Mouse (Mus musculus): Measurements from ENCODE around the gene Pla2g5.
"Not testable (repeated sequence)": the region's sequence is repeated elsewhere in the genome, so short reads cannot be mapped to it uniquely, and the experiment has no call there.

Pla2g5 gene

DNA sequence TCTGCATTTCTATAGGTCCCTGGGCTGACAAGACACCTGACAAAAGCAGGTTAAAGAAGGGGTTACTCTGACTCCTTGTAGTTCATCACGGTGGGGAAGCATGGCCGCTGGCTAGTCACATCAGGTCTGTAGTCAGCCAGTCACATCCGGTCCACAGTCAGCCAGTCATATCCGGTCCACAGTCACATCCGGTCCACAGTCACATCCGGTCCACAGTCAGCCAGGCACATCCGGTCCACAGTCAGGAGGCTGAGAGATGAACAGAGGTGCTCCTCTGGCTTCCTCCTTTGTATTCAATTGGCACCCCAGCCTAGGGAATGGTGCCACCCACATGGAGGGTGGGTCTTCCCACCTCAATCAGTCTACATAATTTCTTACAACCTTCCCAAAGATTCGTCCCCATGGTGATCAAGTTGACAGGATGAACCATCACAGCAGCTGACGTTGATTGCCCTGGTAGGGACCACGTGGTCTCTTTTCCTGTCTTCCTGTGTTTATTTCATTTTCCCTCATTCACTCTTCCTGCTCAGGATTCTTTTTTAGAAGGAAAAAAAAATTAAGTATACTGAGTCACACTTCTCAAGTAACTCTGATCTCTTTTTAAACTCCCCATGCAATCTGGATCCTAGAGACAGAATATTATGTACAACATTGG is at the start of gene Pla2g5:
Gene Pla2g5 (minus strand): TSS at position 139 of the 655 bp plus-strand sequence.
- no peak for DNase-seq (ENCODE audit: low spot score in 2 of 2)

DNA sequence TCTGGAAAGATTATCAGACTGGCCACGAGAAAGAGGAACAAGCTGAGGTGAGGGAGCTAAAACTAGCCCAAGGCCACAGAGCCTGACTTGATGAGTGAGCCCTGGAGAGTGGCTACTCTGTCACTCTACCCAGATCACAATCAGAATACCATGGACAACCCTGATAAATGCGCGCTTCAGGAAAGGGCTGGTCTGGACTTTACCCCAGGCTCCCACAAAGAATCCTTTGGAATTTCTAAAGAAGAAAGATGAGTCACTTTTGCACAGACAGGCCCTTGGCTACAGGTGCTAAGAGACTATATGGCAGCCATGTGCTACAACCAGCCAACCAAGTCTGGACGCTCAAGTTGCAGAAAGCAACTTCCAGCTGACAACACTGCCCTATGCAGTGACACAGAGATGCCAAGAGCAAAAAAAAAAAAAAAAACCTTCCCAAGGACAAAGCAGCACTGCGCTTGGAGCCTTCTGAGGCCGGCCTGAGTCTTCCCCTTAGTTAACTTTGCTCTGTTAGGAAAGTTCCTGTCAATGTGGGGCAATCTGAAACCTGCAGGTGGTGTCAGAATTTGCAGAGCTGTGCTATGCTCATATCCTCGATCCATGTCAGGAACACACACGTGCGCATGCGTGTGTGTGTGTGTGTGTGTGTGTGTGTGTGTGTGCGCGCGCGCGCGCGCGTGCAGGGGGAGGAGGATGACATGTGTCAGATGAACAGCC is 42.5 kb upstream of the Pla2g5 start:
- DNase-seq (ENCODE audit: low spot score in 2 of 2): no peak

- DNase-seq (ENCODE audit: low spot score in 2 of 2): no peak
Measured at GRCm38 (mm10) chr4:138899361-138899760, 36.1 kb upstream of the Pla2g5 start.

DNA sequence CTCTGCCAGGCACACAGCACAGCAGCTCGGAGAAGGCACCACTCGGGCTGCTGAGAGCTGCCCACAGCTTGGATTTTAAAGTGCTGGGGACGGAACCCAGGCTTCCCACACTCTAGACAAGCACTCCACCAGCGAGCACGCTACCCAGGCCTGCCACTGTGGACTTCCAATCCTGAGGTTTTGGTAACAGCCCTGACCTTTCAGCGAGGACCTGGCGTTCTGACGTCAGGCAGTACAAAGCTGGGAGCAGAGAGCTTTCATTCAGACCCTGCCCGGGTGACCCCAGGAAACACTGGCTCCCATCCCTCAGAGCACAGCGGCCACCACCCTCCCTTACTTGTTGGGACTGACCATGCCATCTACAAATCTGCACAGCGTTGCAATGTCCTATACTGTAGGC is 30.5 kb upstream of the Pla2g5 start:
- DNase-seq (ENCODE audit: low spot score in 2 of 2): not testable (repeated sequence)

GRCm38 (mm10) chr4:138892655-138893054 is 29.4 kb upstream of the Pla2g5 start:
- DNase-seq (ENCODE audit: low spot score in 2 of 2): no peak

GRCm38 (mm10) chr4:138889635-138890034 is 26.4 kb upstream of the Pla2g5 start:
- DNase-seq (ENCODE audit: low spot score in 2 of 2): no peak

GRCm38 (mm10) chr4:138889165-138889564 is 25.9 kb upstream of the Pla2g5 start:
- no peak for DNase-seq (ENCODE audit: low spot score in 2 of 2)

DNA sequence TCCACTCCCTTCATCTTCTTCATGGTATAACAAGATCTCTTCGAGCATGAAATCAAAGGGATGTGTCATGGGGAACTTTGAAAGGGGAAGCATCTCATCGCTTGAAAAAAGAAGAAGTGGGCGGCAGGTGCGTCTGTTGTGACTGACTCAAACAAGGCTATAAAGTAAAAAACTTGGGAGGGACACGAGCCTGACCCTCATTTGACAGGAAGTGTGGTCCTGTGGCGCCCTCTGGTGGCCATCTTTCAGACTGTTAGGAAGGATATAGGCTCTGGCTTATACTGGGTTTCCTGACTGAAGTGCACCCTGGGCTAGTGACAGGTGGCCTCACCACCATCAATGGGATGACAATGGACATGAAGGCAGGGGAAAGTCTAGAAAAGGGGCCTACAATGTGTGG is 21.0 kb upstream of the Pla2g5 start:
- DNase-seq (ENCODE audit: low spot score in 2 of 2): peak; percentile 76 to 87

- DNase-seq (ENCODE audit: low spot score in 2 of 2): no peak
Measured at GRCm38 (mm10) chr4:138882179-138882578, 18.9 kb upstream of the Pla2g5 start.

- DNase-seq (ENCODE audit: low spot score in 2 of 2): no peak
Measured at GRCm38 (mm10) chr4:138880811-138881584, 17.7 kb upstream of the Pla2g5 start.

DNA sequence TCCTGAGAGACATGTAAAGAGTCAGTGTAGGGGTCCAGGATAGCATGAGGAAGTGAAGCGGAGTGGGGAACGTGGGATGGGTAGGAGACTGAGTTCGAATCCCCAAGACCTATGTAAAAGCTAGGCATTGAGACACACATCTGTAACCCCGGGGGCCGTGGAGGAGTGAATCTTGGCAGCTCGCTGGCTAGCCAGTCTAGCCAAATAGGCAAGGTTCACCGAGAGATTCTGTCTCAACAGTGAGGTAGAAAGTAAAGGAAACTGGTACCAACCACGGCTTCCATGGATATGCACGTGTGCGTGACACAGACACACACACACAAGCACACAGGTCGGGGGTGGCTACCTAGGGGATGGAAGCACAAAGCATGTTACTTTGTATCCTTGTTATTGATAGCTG is 16.5 kb upstream of the Pla2g5 start:
- no peak for DNase-seq (ENCODE audit: low spot score in 2 of 2)

DNA sequence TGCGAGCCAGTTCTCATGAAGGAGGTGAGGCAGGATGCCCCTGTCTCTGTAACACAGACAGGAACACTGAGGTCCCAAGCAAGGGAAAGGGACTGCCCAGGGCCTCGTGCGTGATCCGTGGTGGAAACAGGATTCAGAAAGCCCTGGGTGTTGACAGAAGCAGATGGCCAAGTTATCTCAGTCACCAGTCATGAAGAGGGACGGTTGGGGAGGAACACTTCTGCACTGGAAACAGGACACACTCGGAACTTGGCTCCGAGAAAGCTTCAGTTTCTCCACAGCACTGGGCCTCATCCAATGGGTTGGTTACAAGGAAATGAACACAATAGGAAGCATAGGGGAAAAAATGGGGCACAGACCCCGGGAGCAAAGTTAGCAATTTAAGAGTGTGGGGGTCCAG is 15.5 kb upstream of the Pla2g5 start:
- no peak for DNase-seq (ENCODE audit: low spot score in 2 of 2)

DNA sequence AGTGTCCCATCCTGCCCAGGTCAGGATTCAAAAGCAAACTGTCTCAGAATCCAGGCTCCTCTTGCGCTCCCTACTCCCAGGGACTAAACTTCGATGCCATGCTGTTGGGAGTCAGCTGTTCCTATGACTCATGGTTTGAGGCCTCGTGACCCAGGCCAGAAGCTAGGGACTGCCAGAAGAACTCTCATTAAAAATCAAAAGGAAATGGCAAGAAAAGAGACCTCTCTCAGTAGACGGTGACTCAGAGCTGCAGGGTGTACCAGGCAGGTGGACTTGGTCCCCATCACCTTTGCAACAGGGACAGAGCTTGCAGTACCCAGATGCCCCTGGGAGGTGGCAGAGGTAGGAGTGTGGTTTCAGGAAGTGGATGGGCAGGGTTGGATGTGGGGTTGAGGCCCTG is 14.4 kb upstream of the Pla2g5 start, which contains the start of gene Pla2g2e:
Gene Pla2g2e (plus strand): TSS at position 212 of the 400 bp plus-strand sequence.
- DNase-seq (ENCODE audit: low spot score in 2 of 2): no peak

DNA sequence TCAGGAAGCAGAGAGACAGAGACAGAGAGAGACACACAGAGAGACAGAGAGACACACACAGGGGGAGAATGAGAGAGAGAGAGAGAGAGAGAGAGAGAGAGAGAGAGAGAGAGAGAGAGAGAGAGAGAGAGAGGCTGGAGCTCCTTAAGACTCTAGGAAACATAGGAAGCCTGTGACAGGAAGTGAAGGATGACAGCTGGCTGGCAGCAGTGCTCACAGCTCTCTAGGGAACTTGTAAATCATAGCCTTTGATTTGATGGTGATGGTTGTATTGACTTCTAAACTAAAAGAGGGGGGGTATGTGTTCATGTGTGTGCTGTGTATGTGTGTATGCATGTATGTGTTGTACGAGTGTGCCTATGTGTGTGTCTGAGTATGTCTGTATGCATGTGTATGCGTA is 12.7 kb upstream of the Pla2g5 start:
- no peak for DNase-seq (ENCODE audit: low spot score in 2 of 2)

DNA sequence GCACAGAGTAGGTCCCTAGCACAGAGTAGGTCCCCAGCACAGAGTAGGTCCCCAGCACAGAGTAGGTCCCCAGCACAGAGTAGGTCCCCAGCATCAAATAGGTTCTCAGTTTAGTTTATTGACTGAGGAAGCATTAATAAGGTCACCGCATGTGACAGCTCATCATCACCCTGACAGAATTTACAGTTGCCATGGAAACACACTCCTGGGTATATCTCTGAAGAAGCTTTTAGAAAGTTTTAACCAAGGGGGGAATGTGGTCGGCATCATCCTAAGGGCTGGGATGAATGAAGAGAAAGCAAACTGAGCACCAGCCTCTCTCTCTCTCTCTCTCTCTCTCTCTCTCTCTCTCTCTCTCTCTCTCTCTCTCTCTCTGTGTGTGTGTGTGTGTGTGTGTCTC is 12.0 kb upstream of the Pla2g5 start:
- not testable (repeated sequence) for DNase-seq (ENCODE audit: low spot score in 2 of 2)

DNA sequence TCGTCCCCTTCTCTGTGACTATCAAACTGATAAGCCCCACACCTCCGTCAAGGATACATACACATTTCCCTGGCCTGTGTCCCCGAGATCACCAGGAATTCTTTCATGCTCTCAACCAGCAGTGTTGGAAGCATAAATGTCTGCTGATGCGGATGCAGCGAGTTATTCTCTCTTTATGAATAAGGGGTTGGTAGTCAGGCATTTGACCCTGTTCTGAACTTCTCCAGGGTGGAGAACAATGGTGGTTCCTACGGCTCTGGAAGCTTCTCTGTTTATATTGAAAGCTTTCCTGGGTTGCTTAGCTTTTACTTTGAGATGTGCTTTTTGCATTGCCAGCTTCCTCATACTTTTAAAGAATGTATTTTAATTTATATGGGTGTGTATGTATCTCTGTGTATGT is 10.6 kb upstream of the Pla2g5 start, which contains the start of gene Gm13030:
Gene Gm13030 (minus strand): TSS at position 101 of the 400 bp plus-strand sequence.
- DNase-seq (ENCODE audit: low spot score in 2 of 2): no peak

DNA sequence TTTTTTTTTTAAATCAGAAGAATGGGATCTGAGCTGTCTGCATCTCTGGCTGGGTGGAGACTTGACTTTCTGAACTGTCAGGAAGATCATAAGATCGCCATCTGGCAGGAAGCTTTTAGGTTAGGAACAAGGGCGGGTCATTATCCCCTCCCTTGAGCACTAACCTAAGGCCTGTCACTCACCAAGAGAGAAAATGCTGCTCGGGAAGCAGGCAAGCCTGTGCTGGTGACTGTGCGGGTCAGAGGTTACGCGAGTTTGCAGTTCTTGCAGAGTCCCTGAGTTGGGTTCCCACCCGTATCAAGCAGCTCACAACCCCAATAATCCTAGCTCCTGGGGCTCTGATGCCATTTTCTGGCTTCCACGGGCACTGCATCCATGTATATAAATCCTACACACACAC is 5.4 kb upstream of the Pla2g5 start:
- DNase-seq (ENCODE audit: low spot score in 2 of 2): no peak

DNA sequence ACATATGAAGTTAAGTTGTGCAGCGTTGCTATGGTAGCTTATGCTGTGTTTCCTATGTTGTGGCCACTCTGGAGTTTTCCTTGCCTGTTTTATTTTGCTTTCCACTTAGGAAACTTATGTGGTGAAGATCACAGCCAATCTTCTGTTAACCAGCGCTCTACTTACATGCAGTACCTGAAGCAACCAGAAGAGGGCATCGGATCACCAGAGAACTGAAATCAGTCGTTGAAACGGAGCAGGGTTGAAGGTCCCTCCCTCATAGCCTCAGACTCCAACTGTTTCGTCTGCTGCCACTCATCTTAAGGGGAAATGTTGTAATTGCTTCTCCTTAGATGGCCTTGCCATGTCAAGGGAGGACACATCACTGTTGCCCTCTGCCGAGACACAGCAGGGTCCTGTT is 3.1 kb upstream of the Pla2g5 start:
- DNase-seq (ENCODE audit: low spot score in 2 of 2): peak; percentile 49 to 63

DNA sequence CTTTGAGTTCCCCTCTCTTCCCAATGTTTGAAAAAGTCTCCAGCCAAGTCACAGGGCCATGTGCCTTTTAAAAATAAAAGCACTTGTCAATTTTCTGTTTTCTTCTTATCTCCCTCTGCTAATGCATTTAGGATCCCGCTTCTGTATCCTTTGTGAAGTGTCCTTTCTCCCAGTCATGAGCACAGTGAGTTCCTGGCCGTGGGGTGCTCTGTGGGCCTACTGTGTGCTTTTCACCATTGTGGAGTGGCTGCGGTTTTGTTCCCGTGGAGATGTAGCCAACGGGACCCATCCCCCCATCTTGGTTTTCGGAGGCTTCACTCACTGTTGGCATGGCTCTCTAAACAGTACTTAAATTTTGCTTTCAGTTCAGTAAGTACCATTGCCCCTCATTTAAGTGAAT is 2.7 kb upstream of the Pla2g5 start:
- DNase-seq (ENCODE audit: low spot score in 2 of 2): no peak

GRCm38 (mm10) chr4:138865092-138865491 is 1.8 kb upstream of the Pla2g5 start:
- no peak for DNase-seq (ENCODE audit: low spot score in 2 of 2)

DNA sequence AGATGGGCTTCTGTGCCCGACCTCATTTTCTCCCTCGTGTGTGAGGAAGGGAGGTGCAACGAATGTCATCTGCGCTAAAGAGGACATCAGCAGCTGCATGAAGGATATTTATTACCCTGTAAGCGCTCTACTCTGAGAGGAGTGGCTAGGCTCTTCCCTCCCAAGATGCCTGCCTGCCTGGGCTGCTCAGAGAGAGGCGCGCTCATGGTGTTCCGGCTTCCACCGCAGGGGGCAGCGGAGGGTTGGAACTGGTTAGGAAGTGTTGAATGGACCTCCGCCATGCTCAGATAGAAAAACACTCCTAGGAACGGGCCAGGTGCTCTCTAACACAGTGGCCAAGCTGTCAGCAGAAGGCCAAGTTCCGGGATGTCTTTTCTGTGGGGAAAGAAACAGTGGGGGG is 3.6 kb downstream of the Pla2g5 start:
- DNase-seq (ENCODE audit: low spot score in 2 of 2): no peak

- DNase-seq (ENCODE audit: low spot score in 2 of 2): no peak
Measured at GRCm38 (mm10) chr4:138859245-138859644, 4.0 kb downstream of the Pla2g5 start.

DNA sequence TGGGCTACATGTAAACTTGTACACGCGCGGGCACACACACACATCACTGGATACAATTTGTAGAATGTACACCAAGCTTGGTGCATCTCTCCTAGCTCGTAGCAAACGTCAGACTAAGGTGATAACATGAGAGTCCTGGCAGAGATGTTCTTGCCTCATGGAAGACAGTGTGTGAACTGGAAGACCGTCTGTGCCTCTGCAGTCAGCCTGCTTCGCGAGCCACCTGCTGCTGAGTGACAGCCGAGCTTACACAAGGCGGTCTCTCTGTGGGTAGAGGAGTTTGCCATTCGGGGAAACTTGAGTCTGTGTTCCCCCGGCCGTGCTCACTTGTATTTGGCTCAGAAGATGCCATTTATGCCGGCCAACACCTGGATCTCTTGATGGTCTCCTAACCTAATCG is 4.8 kb downstream of the Pla2g5 start:
- no peak for DNase-seq (ENCODE audit: low spot score in 2 of 2)

Measured in spleen, postnatal 36 days (tissue).